Mouse (Mus musculus): ENCODE data around the gene Cox6a1. TPM values are rescaled to one million over a fixed set of nuclear protein-coding genes. Genes with fewer than 3 reads are reported as not detected.

Gene Cox6a1
- polyA plus RNA-seq, 1 experiment from 2014 or later: 968 TPM

Other genes with a start within 250 kb of the Cox6a1 start
- 22.3 and 24.1 TPM in 2 replicates for gene Acads, start 229.6 kb downstream of the Cox6a1 start, polyA plus RNA-seq (2015; fragmentation: Nextera tagmentation; extraction: Ambion mirVana)
- 44.4 and 46.2 TPM in 2 replicates for gene Unc119b, start 214.0 kb downstream of the Cox6a1 start, polyA plus RNA-seq (2015; fragmentation: Nextera tagmentation; extraction: Ambion mirVana)
- 22.7 and 27.7 TPM in 2 replicates for gene Mlec, start 190.8 kb downstream of the Cox6a1 start, polyA plus RNA-seq (2015; fragmentation: Nextera tagmentation; extraction: Ambion mirVana)
- 9.2 and 9.8 TPM in 2 replicates for gene Cabp1, start 154.6 kb downstream of the Cox6a1 start, polyA plus RNA-seq (2015; fragmentation: Nextera tagmentation; extraction: Ambion mirVana)
- gene Pop5, start 113.1 kb downstream of the Cox6a1 start, polyA plus RNA-seq (2015; fragmentation: Nextera tagmentation; extraction: Ambion mirVana): 96.9 and 98.6 TPM in 2 replicates
- gene Rnf10, start 76.1 kb downstream of the Cox6a1 start, polyA plus RNA-seq (2015; fragmentation: Nextera tagmentation; extraction: Ambion mirVana): 185 and 191 TPM in 2 replicates
- 59.4 and 61.3 TPM in 2 replicates for gene Coq5, start 69.3 kb downstream of the Cox6a1 start, polyA plus RNA-seq (2015; fragmentation: Nextera tagmentation; extraction: Ambion mirVana)
- 1,446 and 1,524 TPM in 2 replicates for gene Dynll1, start 48.0 kb downstream of the Cox6a1 start, polyA plus RNA-seq (2015; fragmentation: Nextera tagmentation; extraction: Ambion mirVana)
- 200 and 204 TPM in 2 replicates for gene Srsf9, start 21.8 kb downstream of the Cox6a1 start, polyA plus RNA-seq (2015; fragmentation: Nextera tagmentation; extraction: Ambion mirVana)
- gene Gatc, start 7.8 kb downstream of the Cox6a1 start, polyA plus RNA-seq (2015; fragmentation: Nextera tagmentation; extraction: Ambion mirVana): 33.6 and 36.6 TPM in 2 replicates
- gene Triap1, start 7.8 kb downstream of the Cox6a1 start, polyA plus RNA-seq (2015; fragmentation: Nextera tagmentation; extraction: Ambion mirVana): 60.5 and 64.3 TPM in 2 replicates
- gene Msi1, start 80.6 kb upstream of the Cox6a1 start, polyA plus RNA-seq (2015; fragmentation: Nextera tagmentation; extraction: Ambion mirVana): 70.0 and 75.8 TPM in 2 replicates
- gene Pla2g1b, start 117.3 kb upstream of the Cox6a1 start, polyA plus RNA-seq (2015; fragmentation: Nextera tagmentation; extraction: Ambion mirVana): not detected in 2 replicates
- gene Sirt4, start 135.7 kb upstream of the Cox6a1 start, polyA plus RNA-seq (2015; fragmentation: Nextera tagmentation; extraction: Ambion mirVana): 34.0 and 34.2 TPM in 2 replicates
- 19.1 and 19.7 TPM in 2 replicates for gene Pxn, start 157.7 kb upstream of the Cox6a1 start, polyA plus RNA-seq (2015; fragmentation: Nextera tagmentation; extraction: Ambion mirVana)
- gene Rplp0, start 210.5 kb upstream of the Cox6a1 start, polyA plus RNA-seq (2015; fragmentation: Nextera tagmentation; extraction: Ambion mirVana): 1,000 and 1,018 TPM in 2 replicates
- gene Gcn1l1, start 216.3 kb upstream of the Cox6a1 start, polyA plus RNA-seq (2015; fragmentation: Nextera tagmentation; extraction: Ambion mirVana): 43.8 and 46.1 TPM in 2 replicates